Mouse (Mus musculus) lung, postnatal 0 days (tissue): ENCODE results near the gene Stx16. TPM values are rescaled to one million over a fixed set of nuclear protein-coding genes. Genes with fewer than 3 reads are reported as not detected.

ENCODE experiments used
- ATAC-seq: fragments of 200-750 bp; cut with Nextera tagmentation; 2 replicates; pipeline ENCODE4 v1.8.0; 2017; ENCODE audit warnings: moderate library complexity
- DNase-seq: peaks from one replicate; pipeline ENCODE4 v3.0.0-alpha.2; 2016; ENCODE audit warnings: low spot score
- H3K27ac ChIP-seq: fragments of 300-500 bp; sonication (generic); 2 replicates; pipeline ENCODE4 v1.5.1; 2014; ENCODE audit warnings: antibody characterized with exemption, mild to moderate bottlenecking, low read length, mixed read lengths
- H3K27me3 ChIP-seq: fragments of 300-500 bp; sonication (generic); replicated peaks from 2 replicates; pipeline ENCODE4 v1.6.1; 2014; ENCODE audit warnings: low read length, mixed read lengths; ENCODE audit not compliant: insufficient read depth
- H3K36me3 ChIP-seq: fragments of 300-500 bp; sonication (generic); 2 replicates; pipeline ENCODE4 v1.6.1; 2014; ENCODE audit warnings: low read length, mixed read lengths; ENCODE audit not compliant: insufficient read depth
- H3K4me1 ChIP-seq: fragments of 300-500 bp; sonication (generic); 2 replicates; pipeline ENCODE4 v1.6.1; 2014; ENCODE audit warnings: antibody characterized with exemption, low read depth, low read length, mixed read lengths; ENCODE audit not compliant: insufficient read depth
- H3K4me2 ChIP-seq: fragments of 300-500 bp; sonication (generic); replicated peaks from 2 replicates; pipeline ENCODE4 v1.6.1; 2014; ENCODE audit warnings: low read depth, mild to moderate bottlenecking, low read length, moderate library complexity, mixed read lengths
- H3K4me3 ChIP-seq: fragments of 300-500 bp; sonication (generic); 2 replicates; pipeline ENCODE4 v1.5.1; 2014; ENCODE audit warnings: low read depth, low read length
- H3K9ac ChIP-seq: fragments of 300-500 bp; sonication (generic); replicated peaks from 2 replicates; pipeline ENCODE4 v1.6.1; 2014; ENCODE audit warnings: low read depth, mild to moderate bottlenecking
- H3K9me3 ChIP-seq: fragments of 300-500 bp; sonication (generic); 2 replicates; pipeline ENCODE4 v1.6.1; 2016; ENCODE audit warnings: low read length, mixed read lengths
- CTCF ChIP-seq: IDR thresholded peaks from 2 replicates; pipeline ENCODE4 v1.5.1; 2016; ENCODE audit warnings: antibody characterized with exemption, mild to moderate bottlenecking
- EP300 ChIP-seq: IDR thresholded peaks from 2 replicates; pipeline ENCODE4 v1.6.1; 2016; ENCODE audit warnings: antibody characterized with exemption, mild to moderate bottlenecking, control low read depth
- WGBS: fragments of 180-500 bp; shearing (Covaris S2); extraction: QIAGEN DNeasy Blood & Tissue Kit; methylation state at CpG from one replicate; pipeline ENCODE4 v1.1.7; 2014; 5-methylcytosine and 5-hydroxymethylcytosine counted together
- polyA plus RNA-seq: library from polyadenylated mRNA; unstranded; fragments of >200 nt; fragmentation: Nextera tagmentation; extraction: Ambion mirVana; gene quantifications from 2 replicates; pipeline ENCODE4 v1.2.1, GENCODE M21; 2015

Gene Stx16
- polyA plus RNA-seq, 1 experiment from 2014 or later = 5.2 TPM

DNA sequence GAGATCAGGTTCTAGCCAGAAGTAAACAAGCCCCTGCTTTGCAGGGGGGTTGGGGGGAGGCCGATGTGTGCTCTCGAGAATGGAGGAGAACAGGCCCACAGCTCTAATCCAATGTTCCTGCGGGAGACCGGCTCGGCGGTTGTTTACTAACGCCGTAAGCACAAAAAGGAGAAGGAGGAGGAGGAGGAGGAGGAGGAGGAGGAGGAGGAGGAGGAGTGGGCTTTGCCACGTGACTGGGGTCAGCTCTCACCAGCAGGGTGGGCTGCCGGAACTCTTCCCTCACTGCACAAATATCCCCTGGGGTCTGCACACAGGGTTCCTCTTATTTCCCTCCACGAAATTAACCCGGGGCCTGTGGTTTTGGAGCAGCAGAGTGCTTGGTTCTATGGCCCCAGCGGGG lies 1.5 kb upstream of the Stx16 start:
- 0 out of 2 replicates have a peak overlapping the region, but pooled peaks have one; percentile 20 for H3K9ac ChIP-seq
- no peaks in the 10 kb centered on the region for H3K9me3 ChIP-seq
- no peaks in the 10 kb centered on the region for H3K27me3 ChIP-seq
- no peak for TF ChIP-seq EP300
- TF ChIP-seq CTCF = no peak
- 1% methylated on average over 7 of the region's 13 CpGs for WGBS
- peak overlapping the region; percentile 87; the same call in 1 of the 2 replicates for H3K4me3 ChIP-seq
- H3K4me1 ChIP-seq = peaks cover 14% of the 10 kb centered on the region; the same call in 1 of the 2 replicates
- ATAC-seq (no peak), DNase-seq (no peak)
- peak overlapping the region; percentile 95; the same call in 1 of the 2 replicates for H3K27ac ChIP-seq
- no peaks in the 10 kb centered on the region for H3K36me3 ChIP-seq
- H3K4me2 ChIP-seq = peak overlapping the region; percentile 96

- Histone ChIP-seq H3K27ac (peak overlapping the region; percentile 95), H3K4me3 (peak overlapping the region; percentile 87; the same call in 1 of the 2 replicates), H3K4me1 (peaks cover 14% of the 10 kb centered on the region; the same call in 1 of the 2 replicates), H3K9ac (peak overlapping the region; percentile 20; the same call in 1 of the 2 replicates), H3K4me2 (peak overlapping the region; percentile 96), H3K9me3 (no peaks in the 10 kb centered on the region), H3K27me3 (no peaks in the 10 kb centered on the region), H3K36me3 (no peaks in the 10 kb centered on the region)
- DNase-seq = no peak
- no peak for TF ChIP-seq EP300
- TF ChIP-seq CTCF = no peak
- WGBS = 6% methylated on average over 22 of the region's 22 CpGs
- no peak for ATAC-seq
These were observed 987 bp upstream of the Stx16 start for GRCm38 (mm10) chr2:174075072-174075570.

DNA sequence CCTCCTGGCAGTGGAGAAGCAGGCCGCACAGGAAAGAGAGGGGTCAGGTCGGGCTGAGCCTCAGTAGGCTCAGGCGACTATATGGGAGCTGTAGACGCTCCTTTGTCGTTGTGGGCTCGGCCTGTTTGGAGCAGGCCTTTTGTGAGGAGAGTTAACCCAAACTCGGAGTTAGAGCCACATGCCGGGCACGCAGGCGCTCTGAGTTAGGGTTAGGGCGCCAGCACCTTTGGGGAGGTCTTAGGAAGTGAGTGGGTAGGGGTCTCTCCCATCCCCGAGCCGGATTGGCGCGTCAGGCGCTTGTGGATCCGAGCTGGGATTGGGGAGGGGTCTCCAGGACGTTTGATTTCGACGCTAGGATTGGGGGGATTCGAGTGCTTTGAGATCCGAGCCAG lies 321 bp downstream of the Stx16 start:
- H3K4me2 ChIP-seq = peak overlapping the region; percentile 96
- no peak for DNase-seq
- H3K27ac ChIP-seq = peak overlapping the region; percentile 95
- peaks cover 14% of the 10 kb centered on the region; the same call in 1 of the 2 replicates for H3K4me1 ChIP-seq
- peak; percentile 44 for ATAC-seq
- H3K9me3 ChIP-seq = no peaks in the 10 kb centered on the region
- H3K36me3 ChIP-seq = no peaks in the 10 kb centered on the region
- H3K27me3 ChIP-seq = no peaks in the 10 kb centered on the region
- TF ChIP-seq EP300 = no peak
- no peak for TF ChIP-seq CTCF
- 2% methylated on average over 22 of the region's 22 CpGs for WGBS
- peak overlapping the region; percentile 58 for H3K9ac ChIP-seq
- peak overlapping the region; percentile 87 for H3K4me3 ChIP-seq

DNA sequence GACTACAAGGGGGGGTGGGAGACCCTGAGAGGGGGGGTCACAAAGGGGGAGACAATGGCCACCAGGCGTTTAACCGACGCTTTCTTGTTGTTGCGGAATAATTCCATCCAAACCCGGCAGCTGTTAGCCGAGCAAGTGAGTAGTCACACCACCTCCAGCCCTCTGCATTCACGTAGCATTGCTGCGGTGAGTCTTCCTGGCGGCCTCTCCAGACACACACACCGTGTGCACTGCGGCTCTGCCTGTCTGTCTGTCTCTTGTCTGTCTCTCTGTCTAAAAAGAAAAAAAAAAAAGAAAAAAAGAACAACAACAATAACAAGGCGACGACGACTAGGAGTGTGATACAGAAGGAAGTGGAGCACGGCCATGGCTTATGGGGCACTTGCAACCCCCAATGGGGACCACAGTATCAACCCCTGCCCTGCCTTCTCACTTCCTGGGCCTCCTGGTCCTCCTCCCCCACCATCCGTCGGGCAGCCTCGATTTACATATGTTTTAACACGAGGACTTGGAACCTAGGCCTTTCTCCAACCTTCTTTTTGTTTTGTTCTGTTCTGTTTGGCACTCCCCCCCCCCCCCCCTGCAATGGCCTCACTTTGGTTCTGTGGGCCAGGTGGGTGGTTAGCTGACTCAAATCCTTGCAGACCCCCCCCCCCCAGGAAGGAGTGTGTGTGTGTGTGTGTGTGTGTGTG lies 1.0 kb downstream of the Stx16 start:
- Histone ChIP-seq H3K9ac (peak overlapping the region; percentile 58), H3K9me3 (no peaks in the 10 kb centered on the region), H3K27me3 (no peaks in the 10 kb centered on the region), H3K36me3 (no peaks in the 10 kb centered on the region), H3K27ac (peak overlapping the region; percentile 95), H3K4me3 (peak overlapping the region; percentile 87), H3K4me2 (peak overlapping the region; percentile 96), H3K4me1 (peaks cover 14% of the 10 kb centered on the region; the same call in 1 of the 2 replicates)
- DNase-seq = peak; percentile 18
- TF ChIP-seq CTCF (no peak), EP300 (no peak)
- no peak for ATAC-seq
- WGBS = under 1% methylated on average over 19 of the region's 19 CpGs

DNA sequence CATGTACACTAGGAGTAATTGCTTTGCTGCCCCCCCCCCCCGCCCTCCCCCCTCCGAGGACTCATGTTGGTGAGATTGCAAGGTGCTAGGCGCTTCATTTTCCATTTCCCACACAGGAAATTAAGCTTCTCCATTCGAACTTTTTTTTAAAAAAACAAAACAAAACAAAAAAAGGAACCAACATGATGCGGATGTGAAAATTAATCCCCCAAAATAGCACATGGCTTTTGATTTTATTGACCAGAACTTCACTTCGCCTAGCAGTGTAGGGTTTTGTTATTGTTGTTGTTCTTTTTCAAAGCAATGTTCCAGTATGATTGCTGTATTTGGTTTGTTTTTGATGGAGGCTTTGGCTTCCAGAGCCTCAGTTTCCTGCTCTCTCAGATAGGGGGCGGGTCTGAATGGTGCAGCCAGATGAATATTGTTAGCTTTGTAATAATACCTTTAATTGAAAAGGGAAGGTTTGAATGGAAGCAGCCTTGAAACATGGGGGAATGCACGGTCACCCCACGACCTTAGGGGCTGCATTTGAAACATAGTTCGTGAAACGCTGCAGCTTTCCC lies 1.7 kb downstream of the Stx16 start:
- Histone ChIP-seq H3K4me1 (peaks cover 14% of the 10 kb centered on the region; the same call in 1 of the 2 replicates), H3K27me3 (no peaks in the 10 kb centered on the region), H3K9me3 (no peaks in the 10 kb centered on the region), H3K4me2 (peak overlapping the region; percentile 96), H3K36me3 (no peaks in the 10 kb centered on the region), H3K27ac (no peak overlapping the region), H3K4me3 (peak overlapping the region; percentile 87; the same call in 1 of the 2 replicates), H3K9ac (no peak overlapping the region)
- DNase-seq = no peak
- TF ChIP-seq EP300 (no peak), CTCF (no peak)
- WGBS = 13% methylated on average over 10 of the region's 11 CpGs
- no peak for ATAC-seq

DNA sequence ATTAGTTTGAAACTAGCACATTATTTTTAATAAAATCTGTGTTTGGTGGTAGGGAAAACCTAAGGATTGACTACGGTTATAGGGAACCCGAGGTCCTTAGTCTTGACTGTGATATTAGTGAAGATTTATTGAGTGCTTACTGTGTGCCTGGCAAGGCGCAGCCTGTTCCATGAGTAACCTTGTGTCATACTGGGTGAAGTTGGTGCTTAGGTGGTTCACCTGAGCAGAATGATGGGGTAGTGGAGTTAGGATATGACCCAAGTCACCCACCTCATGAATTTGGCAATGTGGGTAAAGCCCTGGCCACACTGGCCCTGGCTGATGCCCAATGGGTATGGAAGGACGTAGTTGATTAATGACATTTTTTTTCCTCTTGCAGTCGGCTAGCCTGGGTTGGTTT lies 5.7 kb downstream of the Stx16 start:
- H3K9me3 ChIP-seq = no peaks in the 10 kb centered on the region
- no peak overlapping the region for H3K4me2 ChIP-seq
- peaks cover 6% of the 10 kb centered on the region; the same call in 1 of the 2 replicates for H3K4me1 ChIP-seq
- DNase-seq (no peak), ATAC-seq (no peak)
- H3K27ac ChIP-seq = no peak overlapping the region
- H3K9ac ChIP-seq = no peak overlapping the region
- TF ChIP-seq EP300 (no peak), CTCF (no peak)
- WGBS = 59% methylated on average over 5 of the region's 5 CpGs
- H3K36me3 ChIP-seq = no peaks in the 10 kb centered on the region
- H3K27me3 ChIP-seq = no peaks in the 10 kb centered on the region
- no peak overlapping the region for H3K4me3 ChIP-seq
